Mouse (Mus musculus) T-cell, adult 2 months (primary cell): ENCODE data around the gene Specc1.

Experiments used
- DNase-seq: peaks from one replicate; pipeline ENCODE4 v3.0.0; 2022; ENCODE audit warnings: low spot score

Gene Specc1

GRCm38 (mm10) chr11:62177395-62178113, 221.0 kb downstream of the Specc1 start:
- no peak for DNase-seq

DNA sequence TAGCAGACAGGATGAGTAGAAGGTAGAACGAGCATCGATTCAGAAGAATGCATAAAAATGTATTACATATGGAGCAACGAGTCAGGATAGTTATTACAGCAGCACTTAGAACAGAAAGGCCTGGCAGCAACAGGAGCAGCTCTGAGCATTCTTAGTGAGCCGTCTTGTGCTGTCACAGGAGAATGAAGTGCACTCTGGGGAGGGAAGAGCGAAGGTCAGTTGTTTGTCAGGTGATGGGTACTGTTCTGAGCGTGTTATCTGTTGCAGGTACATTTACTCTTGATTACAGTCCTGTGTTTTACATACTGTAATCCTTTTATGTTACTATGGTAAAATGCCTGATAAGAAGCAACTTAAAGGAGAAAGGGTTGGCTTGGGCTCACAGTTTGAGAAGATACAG, 224.2 kb downstream of the Specc1 start:
- no peak for DNase-seq

GRCm38 (mm10) chr11:62184900-62185299, 228.3 kb downstream of the Specc1 start:
- no peak for DNase-seq

DNA sequence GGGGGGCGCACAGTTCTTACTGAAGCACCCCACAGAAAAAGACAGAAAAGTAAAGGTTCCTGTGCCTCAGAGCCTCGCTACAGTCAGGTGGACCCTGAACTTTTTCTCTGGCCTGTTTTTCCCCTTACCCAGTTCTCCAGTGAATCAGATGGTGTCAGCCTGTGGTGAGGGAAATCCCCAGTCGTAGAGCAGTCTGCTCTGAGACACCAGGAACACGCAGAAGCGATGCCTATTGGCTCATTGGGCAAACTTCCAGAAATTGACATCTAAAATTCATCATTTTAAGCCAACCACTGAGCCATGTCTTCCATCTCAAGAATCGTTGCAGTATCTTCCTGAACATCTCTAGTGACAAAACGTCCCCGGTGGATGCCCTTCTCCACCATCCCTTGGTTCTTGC, 230.5 kb downstream of the Specc1 start:
- DNase-seq, result no peak

- DNase-seq, result no peak
These were observed 235.5 kb downstream of the Specc1 start for GRCm38 (mm10) chr11:62192050-62192449.

GRCm38 (mm10) chr11:62193116-62193515, 236.6 kb downstream of the Specc1 start:
- no peak for DNase-seq

- no peak for DNase-seq
These were observed 237.7 kb downstream of the Specc1 start for GRCm38 (mm10) chr11:62194217-62194616.

DNA sequence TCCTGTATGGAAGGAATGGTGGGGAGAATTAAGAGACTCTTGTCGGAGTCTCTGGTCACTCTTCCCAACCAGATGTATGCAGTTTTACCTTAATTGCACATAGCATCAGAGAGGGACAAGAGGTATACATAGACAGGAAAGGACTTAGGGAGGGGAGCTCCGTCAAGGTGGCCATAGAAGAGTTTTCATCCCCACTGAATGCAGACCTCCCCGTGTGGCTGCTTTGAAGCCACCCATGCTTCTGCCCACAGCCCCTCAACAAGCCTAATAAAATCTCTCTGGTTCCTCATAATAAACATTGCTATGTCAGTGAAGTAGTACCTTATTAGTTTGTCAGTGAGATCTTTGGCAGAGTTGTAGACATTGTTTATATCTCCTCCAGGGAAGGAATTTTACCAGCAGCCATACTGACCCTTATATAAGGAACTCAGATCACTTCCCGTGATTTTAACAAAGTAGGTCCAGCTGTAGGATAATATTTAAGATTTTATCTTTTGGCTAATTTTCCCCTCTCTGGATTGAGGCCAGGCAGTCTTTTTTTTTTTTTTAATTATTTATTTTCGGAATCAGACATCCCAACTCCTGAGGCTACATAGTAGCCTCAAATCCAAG, 244.4 kb downstream of the Specc1 start:
- DNase-seq, result no peak

DNA sequence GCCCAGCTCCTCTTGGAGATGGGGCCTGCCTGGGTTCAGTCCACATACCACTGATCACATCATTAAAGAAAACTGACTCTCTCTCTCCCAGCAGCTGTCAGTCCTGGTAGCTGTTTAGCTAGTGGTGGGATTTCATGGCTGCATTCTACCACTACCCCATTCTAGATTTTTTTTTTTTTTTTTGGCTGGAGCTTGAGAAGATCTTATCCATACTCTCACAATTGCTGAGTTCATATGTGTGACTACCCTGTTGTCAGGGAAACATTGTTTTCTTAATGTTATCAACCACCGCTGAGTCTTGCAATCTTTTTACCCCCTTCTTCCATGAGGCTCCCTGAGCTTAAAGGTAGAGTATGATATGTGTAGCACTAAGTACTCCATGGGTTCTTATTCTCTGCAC, 246.1 kb downstream of the Specc1 start:
- DNase-seq, result no peak

DNA sequence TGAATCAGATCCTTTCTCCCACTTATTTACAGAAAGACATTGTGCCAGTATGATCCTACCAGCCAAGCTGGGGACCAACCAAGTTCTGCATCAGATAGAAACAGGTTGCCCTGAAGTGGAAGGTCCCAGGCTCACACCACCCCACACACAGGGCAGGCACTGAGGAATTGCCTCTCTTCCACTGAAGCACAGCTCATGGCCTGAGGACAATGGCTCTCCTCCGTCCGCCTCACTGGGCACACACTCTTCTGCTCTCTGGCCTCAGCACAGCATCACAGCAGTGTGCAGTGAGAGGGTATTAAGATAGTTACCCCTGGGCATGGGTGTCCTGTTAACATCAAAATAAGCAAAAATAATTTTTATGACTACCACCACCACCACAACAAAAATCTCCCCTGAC, 252.5 kb downstream of the Specc1 start:
- no peak for DNase-seq

GRCm38 (mm10) chr11:62209891-62210290, 253.3 kb downstream of the Specc1 start:
- DNase-seq, result no peak

- no peak for DNase-seq
These were observed 256.9 kb downstream of the Specc1 start for GRCm38 (mm10) chr11:62213384-62213989.

GRCm38 (mm10) chr11:62215107-62215506, 258.5 kb downstream of the Specc1 start:
- no peak for DNase-seq

DNA sequence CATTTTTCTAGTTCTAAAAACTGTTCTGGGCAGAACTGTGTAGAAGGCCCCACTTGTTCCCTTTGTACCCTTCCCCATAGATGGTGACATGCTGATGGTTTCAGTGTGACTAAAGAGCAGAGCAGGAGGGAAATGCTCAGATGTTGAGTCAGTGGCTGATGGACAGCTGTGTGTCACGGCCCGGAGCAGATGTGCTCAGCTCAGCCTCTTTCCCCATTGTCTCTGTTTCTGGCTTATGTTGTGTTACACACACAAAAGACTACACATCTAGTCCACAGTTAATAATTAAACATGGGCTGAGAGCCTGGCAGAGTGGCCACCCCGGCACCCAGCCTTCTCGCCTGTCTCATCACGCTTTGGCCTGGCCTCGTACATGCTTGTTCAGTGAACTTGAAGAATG, 261.2 kb downstream of the Specc1 start:
- DNase-seq, result no peak

GRCm38 (mm10) chr11:62220756-62221510, 264.4 kb downstream of the Specc1 start:
- DNase-seq, result no peak

DNA sequence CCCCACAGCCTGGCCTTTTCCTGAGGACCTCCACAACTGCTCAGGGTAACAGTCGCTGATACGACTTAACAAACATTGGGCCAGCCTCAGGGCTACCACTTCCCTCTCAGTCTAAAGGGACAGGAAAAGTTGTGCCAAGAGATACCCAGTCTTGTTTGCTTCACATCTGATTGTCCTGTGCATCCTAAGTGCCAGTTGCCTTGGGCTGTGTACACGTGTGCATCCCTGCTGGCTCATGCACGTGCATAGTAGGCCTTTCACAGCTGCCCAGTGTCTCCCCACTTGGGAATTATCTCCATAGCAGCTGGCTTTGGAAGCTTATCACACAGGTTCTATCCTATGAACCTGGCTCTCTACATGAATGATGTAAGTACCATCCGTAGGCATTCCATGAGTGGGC, 266.9 kb downstream of the Specc1 start:
- no peak for DNase-seq

GRCm38 (mm10) chr11:62223962-62224361, 267.4 kb downstream of the Specc1 start:
- no peak for DNase-seq

GRCm38 (mm10) chr11:62224797-62225196, 268.2 kb downstream of the Specc1 start:
- no peak for DNase-seq

- no peak for DNase-seq
These were observed 284.2 kb downstream of the Specc1 start for GRCm38 (mm10) chr11:62240631-62241261.

- no peak for DNase-seq
These were observed 287.3 kb downstream of the Specc1 start for GRCm38 (mm10) chr11:62243871-62244270.

DNA sequence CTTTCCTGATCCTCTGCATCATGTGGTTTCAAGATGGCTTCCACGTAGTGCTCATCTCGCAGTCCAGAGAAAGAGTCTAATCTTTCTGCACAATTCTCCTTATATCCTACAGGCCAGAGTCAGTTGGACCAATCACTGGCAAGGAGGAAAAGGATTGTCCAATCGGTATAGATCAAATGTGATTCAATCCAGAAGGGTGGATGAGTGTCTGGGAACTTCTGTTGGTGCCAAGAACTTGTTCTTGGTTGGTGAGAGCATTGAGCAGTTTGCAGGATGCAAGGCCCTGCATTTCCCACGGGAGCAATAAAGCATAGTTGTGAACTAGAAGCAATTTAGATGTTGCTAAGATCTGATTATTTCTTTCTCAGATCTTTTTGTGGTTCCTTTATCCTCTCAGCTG, 287.9 kb downstream of the Specc1 start:
- no peak for DNase-seq

GRCm38 (mm10) chr11:62247759-62248400, 291.3 kb downstream of the Specc1 start:
- no peak for DNase-seq
